Mouse (Mus musculus): ENCODE data around the gene Mex3d. TPM values are rescaled to one million over a fixed set of nuclear protein-coding genes. Genes with fewer than 3 reads are reported as not detected.

Gene Mex3d
- polyA plus RNA-seq, 1 experiment from 2014 or later, result 9.2 TPM

GRCm38 (mm10) chr10:80430375-80430980 is 43.0 kb upstream of the Mex3d start:
- no peaks in the 10 kb centered on the region for H3K9me3 ChIP-seq (ENCODE audit: control insufficient read depth, low read length)
- H3K4me1 ChIP-seq (ENCODE audit: control insufficient read depth, insufficient read depth, low read depth, low read length), result peaks cover 19% of the 10 kb centered on the region
- no peak overlapping the region for H3K4me2 ChIP-seq (ENCODE audit: low read length)
- H3K9ac ChIP-seq (ENCODE audit: low read depth, low read length), result no peak overlapping the region; the same call in 1 of the 2 replicates
- 72% methylated on average over 8 of the region's 8 CpGs for WGBS
- no peak overlapping the region for H3K27ac ChIP-seq (ENCODE audit: low read depth, low read length)
- no peaks in the 10 kb centered on the region for H3K27me3 ChIP-seq (replicated peaks; ENCODE audit: control insufficient read depth, insufficient read depth, low read length)
- ATAC-seq, result no peak
- peaks cover 37% of the 10 kb centered on the region for H3K36me3 ChIP-seq (ENCODE audit: control insufficient read depth, insufficient read depth, low read length)
- H3K4me3 ChIP-seq (ENCODE audit: low read length), result no peak overlapping the region

- Histone ChIP-seq H3K4me2 (ENCODE audit: low read length) (no peak overlapping the region), H3K36me3 (ENCODE audit: control insufficient read depth, insufficient read depth, low read length) (peaks cover 42% of the 10 kb centered on the region)
- WGBS, result 84% methylated on average over 8 of the region's 8 CpGs
Measured at GRCm38 (mm10) chr10:80429800-80430199, 42.3 kb upstream of the Mex3d start.

GRCm38 (mm10) chr10:80425041-80425440 is 37.6 kb upstream of the Mex3d start:
- Histone ChIP-seq H3K9me3 (ENCODE audit: control insufficient read depth, low read length) (no peaks in the 10 kb centered on the region), H3K4me2 (ENCODE audit: low read length) (no peak overlapping the region), H3K27ac (ENCODE audit: low read depth, low read length) (no peak overlapping the region), H3K4me3 (ENCODE audit: low read length) (no peak overlapping the region), H3K27me3 (replicated peaks; ENCODE audit: control insufficient read depth, insufficient read depth, low read length) (no peaks in the 10 kb centered on the region), H3K4me1 (ENCODE audit: control insufficient read depth, insufficient read depth, low read depth, low read length) (peaks cover 5% of the 10 kb centered on the region; the same call in 1 of the 2 replicates), H3K36me3 (ENCODE audit: control insufficient read depth, insufficient read depth, low read length) (peaks cover 53% of the 10 kb centered on the region), H3K9ac (ENCODE audit: low read depth, low read length) (no peak overlapping the region)
- ATAC-seq, result no peak
- 93% methylated on average over 3 of the region's 3 CpGs for WGBS

More at GRCm38 (mm10) chr10:80429800-80430199, 42.3 kb upstream of the Mex3d start:
- Histone ChIP-seq H3K27me3 (replicated peaks; ENCODE audit: control insufficient read depth, insufficient read depth, low read length) (no peaks in the 10 kb centered on the region), H3K9ac (ENCODE audit: low read depth, low read length) (no peak overlapping the region; the same call in 1 of the 2 replicates), H3K27ac (ENCODE audit: low read depth, low read length) (no peak overlapping the region), H3K9me3 (ENCODE audit: control insufficient read depth, low read length) (no peaks in the 10 kb centered on the region), H3K4me1 (ENCODE audit: control insufficient read depth, insufficient read depth, low read depth, low read length) (peaks cover 19% of the 10 kb centered on the region), H3K4me3 (ENCODE audit: low read length) (no peak overlapping the region)
- no peak for ATAC-seq

- ATAC-seq, result no peak
- Histone ChIP-seq H3K9ac (ENCODE audit: low read depth, low read length) (no peak overlapping the region), H3K4me2 (ENCODE audit: low read length) (no peak overlapping the region), H3K36me3 (ENCODE audit: control insufficient read depth, insufficient read depth, low read length) (peaks cover 47% of the 10 kb centered on the region), H3K4me3 (ENCODE audit: low read length) (no peak overlapping the region), H3K27ac (ENCODE audit: low read depth, low read length) (no peak overlapping the region), H3K4me1 (ENCODE audit: control insufficient read depth, insufficient read depth, low read depth, low read length) (peaks cover 7% of the 10 kb centered on the region), H3K27me3 (replicated peaks; ENCODE audit: control insufficient read depth, insufficient read depth, low read length) (no peaks in the 10 kb centered on the region), H3K9me3 (ENCODE audit: control insufficient read depth, low read length) (no peaks in the 10 kb centered on the region)
- WGBS, result 48% methylated on average over 4 of the region's 4 CpGs
Measured at GRCm38 (mm10) chr10:80423562-80423961, 36.1 kb upstream of the Mex3d start.

GRCm38 (mm10) chr10:80421651-80422472 is 34.4 kb upstream of the Mex3d start:
- Histone ChIP-seq H3K9ac (ENCODE audit: low read depth, low read length) (no peak overlapping the region), H3K36me3 (ENCODE audit: control insufficient read depth, insufficient read depth, low read length) (peaks cover 42% of the 10 kb centered on the region), H3K27ac (ENCODE audit: low read depth, low read length) (no peak overlapping the region; the same call in 1 of the 2 replicates), H3K4me2 (ENCODE audit: low read length) (no peak overlapping the region), H3K27me3 (replicated peaks; ENCODE audit: control insufficient read depth, insufficient read depth, low read length) (no peaks in the 10 kb centered on the region), H3K4me3 (ENCODE audit: low read length) (no peak overlapping the region), H3K9me3 (ENCODE audit: control insufficient read depth, low read length) (no peaks in the 10 kb centered on the region), H3K4me1 (ENCODE audit: control insufficient read depth, insufficient read depth, low read depth, low read length) (peaks cover 10% of the 10 kb centered on the region)
- WGBS, result 67% methylated on average over 9 of the region's 9 CpGs
- no peak for ATAC-seq

GRCm38 (mm10) chr10:80421208-80421607 is 33.7 kb upstream of the Mex3d start:
- Histone ChIP-seq H3K27ac (ENCODE audit: low read depth, low read length) (no peak overlapping the region), H3K4me2 (ENCODE audit: low read length) (no peak overlapping the region), H3K4me1 (ENCODE audit: control insufficient read depth, insufficient read depth, low read depth, low read length) (peaks cover 10% of the 10 kb centered on the region), H3K4me3 (ENCODE audit: low read length) (no peak overlapping the region), H3K27me3 (replicated peaks; ENCODE audit: control insufficient read depth, insufficient read depth, low read length) (no peaks in the 10 kb centered on the region), H3K9me3 (ENCODE audit: control insufficient read depth, low read length) (no peaks in the 10 kb centered on the region), H3K9ac (ENCODE audit: low read depth, low read length) (no peak overlapping the region), H3K36me3 (ENCODE audit: control insufficient read depth, insufficient read depth, low read length) (peaks cover 42% of the 10 kb centered on the region)
- WGBS, result 92% methylated on average over 8 of the region's 8 CpGs
- no peak for ATAC-seq

GRCm38 (mm10) chr10:80420729-80421128 is 33.3 kb upstream of the Mex3d start:
- WGBS, result 92% methylated on average over 10 of the region's 10 CpGs
- no peaks in the 10 kb centered on the region for H3K9me3 ChIP-seq (ENCODE audit: control insufficient read depth, low read length)
- peaks cover 43% of the 10 kb centered on the region for H3K36me3 ChIP-seq (ENCODE audit: control insufficient read depth, insufficient read depth, low read length)
- H3K4me3 ChIP-seq (ENCODE audit: low read length), result no peak overlapping the region
- no peak overlapping the region for H3K27ac ChIP-seq (ENCODE audit: low read depth, low read length)
- ATAC-seq, result no peak
- H3K4me2 ChIP-seq (ENCODE audit: low read length), result no peak overlapping the region
- no peak overlapping the region for H3K9ac ChIP-seq (ENCODE audit: low read depth, low read length)
- peaks cover 10% of the 10 kb centered on the region for H3K4me1 ChIP-seq (ENCODE audit: control insufficient read depth, insufficient read depth, low read depth, low read length)
- H3K27me3 ChIP-seq (replicated peaks; ENCODE audit: control insufficient read depth, insufficient read depth, low read length), result no peaks in the 10 kb centered on the region

- H3K27me3 ChIP-seq (replicated peaks; ENCODE audit: control insufficient read depth, insufficient read depth, low read length), result no peaks in the 10 kb centered on the region
- peaks cover 48% of the 10 kb centered on the region for H3K36me3 ChIP-seq (ENCODE audit: control insufficient read depth, insufficient read depth, low read length)
- H3K9ac ChIP-seq (ENCODE audit: low read depth, low read length), result 0 out of 2 replicates have a peak overlapping the region, but pooled peaks have one; percentile 14
- ATAC-seq, result no peak
- H3K4me1 ChIP-seq (ENCODE audit: control insufficient read depth, insufficient read depth, low read depth, low read length), result peaks cover 10% of the 10 kb centered on the region
- H3K4me3 ChIP-seq (ENCODE audit: low read length), result no peak overlapping the region
- WGBS, result 56% methylated on average over 8 of the region's 8 CpGs
- H3K27ac ChIP-seq (ENCODE audit: low read depth, low read length), result no peak overlapping the region; the same call in 1 of the 2 replicates
- no peak overlapping the region for H3K4me2 ChIP-seq (ENCODE audit: low read length)
- H3K9me3 ChIP-seq (ENCODE audit: control insufficient read depth, low read length), result no peaks in the 10 kb centered on the region
Measured at GRCm38 (mm10) chr10:80419419-80419818, 32.0 kb upstream of the Mex3d start.

- 41% methylated on average over 3 of the region's 3 CpGs for WGBS
- H3K4me3 ChIP-seq (ENCODE audit: low read length), result no peak overlapping the region
- H3K4me2 ChIP-seq (ENCODE audit: low read length), result no peak overlapping the region
- H3K27ac ChIP-seq (ENCODE audit: low read depth, low read length), result peak overlapping the region; percentile 27; the same call in 1 of the 2 replicates
- peaks cover 48% of the 10 kb centered on the region for H3K36me3 ChIP-seq (ENCODE audit: control insufficient read depth, insufficient read depth, low read length)
- H3K9ac ChIP-seq (ENCODE audit: low read depth, low read length), result no peak overlapping the region
- ATAC-seq, result peak; percentile 4; the same call in 1 of the 2 replicates
- H3K9me3 ChIP-seq (ENCODE audit: control insufficient read depth, low read length), result no peaks in the 10 kb centered on the region
- H3K4me1 ChIP-seq (ENCODE audit: control insufficient read depth, insufficient read depth, low read depth, low read length), result peaks cover 10% of the 10 kb centered on the region
- H3K27me3 ChIP-seq (replicated peaks; ENCODE audit: control insufficient read depth, insufficient read depth, low read length), result no peaks in the 10 kb centered on the region
Measured at GRCm38 (mm10) chr10:80418311-80418710, 30.9 kb upstream of the Mex3d start.
